Mouse (Mus musculus): ENCODE data around the gene Atpaf1. TPM values are rescaled to one million over a fixed set of nuclear protein-coding genes. Genes with fewer than 3 reads are reported as not detected.
A peak's percentile ranks its signal among the peaks of the same experiment; 100 is the strongest.

Atpaf1 gene
- total and polyA plus RNA-seq, 2 experiments, result 16.5 to 23.4 TPM

GRCm38 (mm10) chr4:115825271-115825670 is 40.7 kb downstream of the Atpaf1 start:
- WGBS, result 91% methylated on average over 2 of the region's 2 CpGs
- DNase-seq (ENCODE audit: extremely low read depth, low read depth, low spot score), result no peak
- Histone ChIP-seq H3K27me3 (ENCODE audit: control insufficient read depth, insufficient read depth, low read length) (no peaks in the 10 kb centered on the region), H3K9ac (ENCODE audit: low read depth, low read length) (no peak overlapping the region), H3K79me2 (ENCODE audit: control insufficient read depth, insufficient read depth, low read length) (peaks cover 4% of the 10 kb centered on the region; the same call in 1 of the 2 replicates), H3K27ac (replicated peaks; ENCODE audit: insufficient read depth, low read depth, low read length) (no peak overlapping the region), H3K36me3 (ENCODE audit: control insufficient read depth, insufficient read depth, low read length) (no peaks in the 10 kb centered on the region), H3K4me3 (ENCODE audit: insufficient read depth, low read depth, low read length) (no peak overlapping the region), H3K4me1 (ENCODE audit: control insufficient read depth, insufficient read depth, low read length) (peaks cover 13% of the 10 kb centered on the region)
- TF ChIP-seq CTCF (IDR thresholded peaks at IDR 0.05; ENCODE audit: low read depth, low read length), result no peak
- no peak for TF ChIP-seq POLR2A (IDR thresholded peaks at IDR 0.05; ENCODE audit: extremely low read depth, insufficient read depth, low read length)

GRCm38 (mm10) chr4:115827066-115827465 is 42.5 kb downstream of the Atpaf1 start:
- Histone ChIP-seq H3K79me2 (ENCODE audit: control insufficient read depth, insufficient read depth, low read length) (peaks cover 4% of the 10 kb centered on the region; the same call in 1 of the 2 replicates), H3K27ac (replicated peaks; ENCODE audit: insufficient read depth, low read depth, low read length) (no peak overlapping the region), H3K36me3 (ENCODE audit: control insufficient read depth, insufficient read depth, low read length) (peaks cover 7% of the 10 kb centered on the region; the same call in 1 of the 2 replicates), H3K9ac (ENCODE audit: low read depth, low read length) (no peak overlapping the region), H3K27me3 (ENCODE audit: control insufficient read depth, insufficient read depth, low read length) (no peaks in the 10 kb centered on the region), H3K4me3 (ENCODE audit: insufficient read depth, low read depth, low read length) (no peak overlapping the region), H3K4me1 (ENCODE audit: control insufficient read depth, insufficient read depth, low read length) (peaks cover 13% of the 10 kb centered on the region)
- TF ChIP-seq POLR2A (IDR thresholded peaks at IDR 0.05; ENCODE audit: extremely low read depth, insufficient read depth, low read length) (no peak), CTCF (IDR thresholded peaks at IDR 0.05; ENCODE audit: low read depth, low read length) (no peak)
- DNase-seq (ENCODE audit: extremely low read depth, low read depth, low spot score), result no peak
- 83% methylated on average over 3 of the region's 3 CpGs for WGBS

- Histone ChIP-seq H3K4me1 (ENCODE audit: control insufficient read depth, insufficient read depth, low read length) (peaks cover 13% of the 10 kb centered on the region), H3K27ac (replicated peaks; ENCODE audit: insufficient read depth, low read depth, low read length) (peak overlapping the region; percentile 7), H3K27me3 (ENCODE audit: control insufficient read depth, insufficient read depth, low read length) (no peaks in the 10 kb centered on the region), H3K9ac (ENCODE audit: low read depth, low read length) (peak overlapping the region; percentile 1), H3K36me3 (ENCODE audit: control insufficient read depth, insufficient read depth, low read length) (peaks cover 8% of the 10 kb centered on the region; the same call in 1 of the 2 replicates), H3K79me2 (ENCODE audit: control insufficient read depth, insufficient read depth, low read length) (peaks cover 4% of the 10 kb centered on the region; the same call in 1 of the 2 replicates), H3K4me3 (ENCODE audit: insufficient read depth, low read depth, low read length) (peak overlapping the region; percentile 85)
- DNase-seq (ENCODE audit: extremely low read depth, low read depth, low spot score), result no peak
- TF ChIP-seq CTCF (IDR thresholded peaks at IDR 0.05; ENCODE audit: low read depth, low read length) (no peak), POLR2A (IDR thresholded peaks at IDR 0.05; ENCODE audit: extremely low read depth, insufficient read depth, low read length) (no peak)
- WGBS, result under 1% methylated on average over 4 of the region's 4 CpGs
These were observed 42.9 kb downstream of the Atpaf1 start for GRCm38 (mm10) chr4:115827535-115827887.

GRCm38 (mm10) chr4:115827888-115828571 is 43.4 kb downstream of the Atpaf1 start, which contains the start of gene Mob3c:
Gene Mob3c, plus strand, starts transcription at chr4:115828092.
- Histone ChIP-seq H3K4me1 (ENCODE audit: control insufficient read depth, insufficient read depth, low read length) (peaks cover 13% of the 10 kb centered on the region), H3K4me3 (ENCODE audit: insufficient read depth, low read depth, low read length) (peak within 1 kb of the TSS; percentile 85), H3K9ac (ENCODE audit: low read depth, low read length) (peak within 1 kb of the TSS; percentile 93), H3K36me3 (ENCODE audit: control insufficient read depth, insufficient read depth, low read length) (peaks cover 8% of the 10 kb centered on the region; the same call in 1 of the 2 replicates), H3K27me3 (ENCODE audit: control insufficient read depth, insufficient read depth, low read length) (no peaks in the 10 kb centered on the region), H3K79me2 (ENCODE audit: control insufficient read depth, insufficient read depth, low read length) (peaks cover 4% of the 10 kb centered on the region; the same call in 1 of the 2 replicates), H3K27ac (replicated peaks; ENCODE audit: insufficient read depth, low read depth, low read length) (peak within 1 kb of the TSS; percentile 99)
- peak; percentile 84 for DNase-seq (ENCODE audit: extremely low read depth, low read depth, low spot score)
- TF ChIP-seq POLR2A (IDR thresholded peaks at IDR 0.05; ENCODE audit: extremely low read depth, insufficient read depth, low read length) (peak; percentile 57; the same call in 1 of the 2 replicates), CTCF (IDR thresholded peaks at IDR 0.05; ENCODE audit: low read depth, low read length) (no peak)
- 1% methylated on average over 57 of the region's 57 CpGs for WGBS

GRCm38 (mm10) chr4:115828572-115828902 is 43.9 kb downstream of the Atpaf1 start:
- Histone ChIP-seq H3K27ac (replicated peaks; ENCODE audit: insufficient read depth, low read depth, low read length) (0 out of 2 replicates have a peak overlapping the region, but pooled peaks have one; percentile 24), H3K36me3 (ENCODE audit: control insufficient read depth, insufficient read depth, low read length) (peaks cover 8% of the 10 kb centered on the region; the same call in 1 of the 2 replicates), H3K4me1 (ENCODE audit: control insufficient read depth, insufficient read depth, low read length) (peaks cover 13% of the 10 kb centered on the region), H3K9ac (ENCODE audit: low read depth, low read length) (peak overlapping the region; percentile 41), H3K27me3 (ENCODE audit: control insufficient read depth, insufficient read depth, low read length) (no peaks in the 10 kb centered on the region), H3K4me3 (ENCODE audit: insufficient read depth, low read depth, low read length) (peak overlapping the region; percentile 85), H3K79me2 (ENCODE audit: control insufficient read depth, insufficient read depth, low read length) (peaks cover 4% of the 10 kb centered on the region; the same call in 1 of the 2 replicates)
- 6% methylated on average over 8 of the region's 8 CpGs for whole genome bisulfite sequencing
- TF ChIP-seq CTCF (IDR thresholded peaks at IDR 0.05; ENCODE audit: low read depth, low read length) (no peak), POLR2A (IDR thresholded peaks at IDR 0.05; ENCODE audit: extremely low read depth, insufficient read depth, low read length) (no peak)
- DNase-seq (ENCODE audit: extremely low read depth, low read depth, low spot score), result no peak

- H3K9ac ChIP-seq (ENCODE audit: low read depth, low read length), result no peak overlapping the region
- no peak overlapping the region for H3K4me3 ChIP-seq (ENCODE audit: insufficient read depth, low read depth, low read length)
- DNase-seq (ENCODE audit: extremely low read depth, low read depth, low spot score), result peak; percentile 17
- peaks cover 4% of the 10 kb centered on the region; the same call in 1 of the 2 replicates for H3K79me2 ChIP-seq (ENCODE audit: control insufficient read depth, insufficient read depth, low read length)
- peaks cover 19% of the 10 kb centered on the region; the same call in 1 of the 2 replicates for H3K36me3 ChIP-seq (ENCODE audit: control insufficient read depth, insufficient read depth, low read length)
- TF ChIP-seq CTCF (IDR thresholded peaks at IDR 0.05; ENCODE audit: low read depth, low read length), result 0 out of 2 replicates have a peak, but pooled peaks have one; percentile 6
- no peak for TF ChIP-seq POLR2A (IDR thresholded peaks at IDR 0.05; ENCODE audit: extremely low read depth, insufficient read depth, low read length)
- H3K27me3 ChIP-seq (ENCODE audit: control insufficient read depth, insufficient read depth, low read length), result no peaks in the 10 kb centered on the region
- WGBS, result 66% methylated on average over 5 of the region's 5 CpGs
- peak overlapping the region; percentile 23 for H3K27ac ChIP-seq (replicated peaks; ENCODE audit: insufficient read depth, low read depth, low read length)
- peaks cover 13% of the 10 kb centered on the region for H3K4me1 ChIP-seq (ENCODE audit: control insufficient read depth, insufficient read depth, low read length)
These were observed 45.9 kb downstream of the Atpaf1 start for GRCm38 (mm10) chr4:115830491-115830890.

Measured in liver, adult 2 months (tissue).